Mouse (Mus musculus): ENCODE measurements at regions not wholly inside any gene's neighbourhood (a gene's known extent, or its start where the extent isn't known, plus 50 kb on each side); places are given as distances from the start of the nearest gene placed in this dataset.
A peak's percentile ranks its signal among the peaks of the same experiment; 100 is the strongest.

GRCm38 (mm10) chr17:45285621-45286189 is 147.8 kb downstream of the Cdc5l start:
- DNase-seq, result no peak

GRCm38 (mm10) chr17:45281554-45281953 is 152.0 kb downstream of the Cdc5l start:
- no peak for DNase-seq

GRCm38 (mm10) chr17:45279811-45280205 is 153.7 kb downstream of the Cdc5l start:
- no peak for DNase-seq

- DNase-seq, result no peak
These were observed 154.3 kb downstream of the Cdc5l start for GRCm38 (mm10) chr17:45279075-45279810.

GRCm38 (mm10) chr17:45277516-45277915 is 156.0 kb downstream of the Cdc5l start:
- DNase-seq, result no peak

GRCm38 (mm10) chr17:45276686-45277405 is 156.7 kb downstream of the Cdc5l start:
- DNase-seq, result peak; percentile 10

GRCm38 (mm10) chr17:45274894-45275293 is 158.6 kb downstream of the Cdc5l start:
- no peak for DNase-seq

- DNase-seq, result no peak
These were observed 166.8 kb downstream of the Cdc5l start for GRCm38 (mm10) chr17:45266776-45267175.

- no peak for DNase-seq
These were observed 167.9 kb downstream of the Cdc5l start for GRCm38 (mm10) chr17:45265587-45265986.

- no peak for DNase-seq
These were observed 169.1 kb downstream of the Cdc5l start for GRCm38 (mm10) chr17:45264434-45264833.

GRCm38 (mm10) chr17:45260421-45260820 is 173.1 kb downstream of the Cdc5l start:
- no peak for DNase-seq

- no peak for DNase-seq
These were observed 175.5 kb downstream of the Cdc5l start for GRCm38 (mm10) chr17:45258007-45258406.

- no peak for DNase-seq
These were observed 180.8 kb downstream of the Cdc5l start for GRCm38 (mm10) chr17:45252593-45253230.

- peak; percentile 75 for DNase-seq
These were observed 182.4 kb downstream of the Cdc5l start for GRCm38 (mm10) chr17:45251034-45251730.

- no peak for DNase-seq
These were observed 183.1 kb downstream of the Cdc5l start for GRCm38 (mm10) chr17:45250450-45250849.

GRCm38 (mm10) chr17:45247142-45248137 is 186.1 kb downstream of the Cdc5l start:
- no peak for DNase-seq

GRCm38 (mm10) chr17:45244870-45245269 is 188.7 kb downstream of the Cdc5l start:
- no peak for DNase-seq

GRCm38 (mm10) chr17:45243103-45243502 is 190.4 kb downstream of the Cdc5l start:
- no peak for DNase-seq

- DNase-seq, result peak; percentile 62
These were observed 191.5 kb downstream of the Cdc5l start for GRCm38 (mm10) chr17:45242076-45242475.

GRCm38 (mm10) chr17:45240963-45241543 is 192.5 kb downstream of the Cdc5l start:
- DNase-seq, result no peak

GRCm38 (mm10) chr17:45240545-45240944 is 193.0 kb downstream of the Cdc5l start:
- DNase-seq, result no peak

Measured in layer of hippocampus, adult 9-11 months (tissue).